Mouse (Mus musculus): ENCODE data around the gene Magoh.

Magoh gene

DNA sequence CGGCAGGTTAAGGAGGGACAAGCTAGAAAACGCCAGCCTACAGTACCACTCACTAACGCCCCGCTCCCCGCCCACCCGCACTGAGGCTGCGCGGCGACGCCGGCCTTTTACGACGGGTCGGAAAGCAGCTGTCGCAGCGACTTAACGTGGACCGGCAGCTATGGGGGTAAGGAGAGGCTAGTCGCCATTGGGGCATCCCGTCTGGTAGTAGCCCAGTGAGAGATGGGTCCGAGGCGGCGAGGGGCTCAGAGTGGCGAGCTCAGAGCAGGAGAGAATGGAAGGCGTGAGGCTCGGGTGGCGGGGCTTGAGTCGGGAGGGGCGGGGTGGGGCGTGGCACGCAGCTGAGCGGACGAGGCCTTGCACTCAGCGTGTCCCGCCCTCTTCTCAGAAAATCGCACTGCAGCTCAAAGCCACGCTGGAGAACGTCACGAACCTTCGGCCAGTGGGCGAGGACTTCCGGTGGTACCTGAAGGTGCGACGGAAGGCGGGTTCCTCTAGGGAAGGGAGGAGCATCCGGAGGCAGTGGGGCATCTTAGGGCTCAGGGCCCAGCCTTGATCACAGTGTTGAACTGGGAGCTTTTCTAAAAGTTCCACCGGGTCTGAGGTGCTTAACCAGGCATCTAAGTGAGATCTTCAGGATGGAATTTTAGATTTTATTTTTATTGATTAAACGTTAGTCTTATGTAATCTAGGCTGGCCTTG, 10.3 kb downstream of the Magoh start, which contains the start of gene 0610037L13Rik:
Gene 0610037L13Rik (plus strand): TSS at position 83 of the 702 bp plus-strand sequence.
- peak; percentile 71 for DNase-seq (ENCODE audit: low spot score)

DNA sequence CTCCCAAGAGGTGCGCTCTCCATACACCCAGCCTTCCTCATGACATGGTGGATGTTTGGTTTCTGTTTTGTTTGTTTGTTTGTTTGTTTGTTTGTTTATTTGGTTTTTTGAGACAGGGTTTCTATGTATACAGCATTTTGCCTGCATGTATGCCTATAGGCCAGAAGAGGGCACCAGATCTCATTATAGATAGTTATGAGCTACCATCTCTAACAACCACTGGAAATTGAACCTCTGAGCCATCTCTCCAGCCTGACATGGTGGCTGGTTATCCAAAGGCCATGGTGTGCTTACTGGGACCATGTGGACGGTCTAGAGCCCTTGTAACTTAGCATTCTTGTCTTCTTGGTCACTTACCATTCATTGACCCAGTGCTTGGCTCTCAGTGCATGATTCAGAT, 13.1 kb downstream of the Magoh start:
- no peak for DNase-seq (ENCODE audit: low spot score)

GRCm38 (mm10) chr4:107899211-107899927, 19.8 kb downstream of the Magoh start:
- no peak for DNase-seq (ENCODE audit: low spot score)

GRCm38 (mm10) chr4:107900206-107900605, 20.7 kb downstream of the Magoh start:
- no peak for DNase-seq (ENCODE audit: low spot score)

DNA sequence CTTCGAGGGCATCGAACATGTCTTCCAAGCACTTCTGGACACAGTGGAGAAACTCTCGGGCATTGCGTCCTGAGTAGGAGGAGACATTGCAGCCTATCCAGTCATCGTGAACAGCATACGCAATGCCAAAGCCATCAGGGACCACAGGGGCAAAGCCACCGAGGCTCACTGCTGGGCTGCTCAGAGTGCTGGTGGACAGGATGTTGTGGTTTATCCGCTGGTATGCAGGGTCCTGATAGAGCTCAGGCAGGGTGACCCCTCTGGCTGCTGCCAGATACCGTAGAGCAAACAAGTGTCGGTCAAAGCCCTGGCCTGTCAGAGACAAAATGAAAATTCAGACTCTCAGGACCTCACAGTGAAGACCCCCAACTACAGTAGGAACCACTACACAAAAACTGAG, 24.7 kb downstream of the Magoh start:
- no peak for DNase-seq (ENCODE audit: low spot score)

DNA sequence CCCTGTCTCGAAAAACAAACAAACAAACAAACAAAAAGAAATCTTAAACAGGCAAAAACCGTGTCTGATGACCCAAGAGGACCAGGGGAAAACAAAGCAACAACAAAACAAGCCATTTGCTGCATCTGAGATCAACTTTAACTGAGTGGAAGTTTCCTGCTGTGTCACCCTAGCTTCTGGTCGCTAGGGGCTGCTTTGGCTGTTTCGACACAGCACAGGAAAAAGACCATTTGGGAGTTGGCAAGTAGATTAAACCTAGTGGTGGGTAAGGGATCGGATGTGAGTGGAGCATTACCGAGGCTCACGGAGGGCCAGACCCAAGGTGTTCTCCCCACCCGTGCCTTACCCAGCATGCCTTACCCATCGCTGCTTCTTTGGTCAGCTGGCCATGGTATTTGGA, 27.0 kb downstream of the Magoh start:
- no peak for DNase-seq (ENCODE audit: low spot score)

DNA sequence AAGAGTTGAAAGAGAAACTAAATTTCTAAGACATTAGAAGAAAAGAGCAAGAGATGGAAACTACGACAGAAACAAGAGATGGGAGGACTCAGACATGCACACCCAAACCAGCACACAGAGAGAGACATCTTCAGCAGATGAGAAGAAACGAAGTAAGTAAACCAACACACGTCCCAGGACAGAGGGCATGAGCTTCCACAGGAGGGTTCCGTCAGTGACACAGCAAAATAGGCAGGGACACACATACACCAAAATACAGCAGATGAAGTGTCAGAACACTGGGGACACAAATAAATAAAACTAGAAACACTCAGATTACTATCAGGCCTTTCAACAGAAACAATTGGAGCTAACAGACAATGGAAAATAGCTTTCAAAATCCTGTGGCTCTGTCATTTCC, 30.5 kb downstream of the Magoh start:
- DNase-seq (ENCODE audit: low spot score): no peak

GRCm38 (mm10) chr4:107920336-107920735, 40.8 kb downstream of the Magoh start:
- DNase-seq (ENCODE audit: low spot score): no peak

DNA sequence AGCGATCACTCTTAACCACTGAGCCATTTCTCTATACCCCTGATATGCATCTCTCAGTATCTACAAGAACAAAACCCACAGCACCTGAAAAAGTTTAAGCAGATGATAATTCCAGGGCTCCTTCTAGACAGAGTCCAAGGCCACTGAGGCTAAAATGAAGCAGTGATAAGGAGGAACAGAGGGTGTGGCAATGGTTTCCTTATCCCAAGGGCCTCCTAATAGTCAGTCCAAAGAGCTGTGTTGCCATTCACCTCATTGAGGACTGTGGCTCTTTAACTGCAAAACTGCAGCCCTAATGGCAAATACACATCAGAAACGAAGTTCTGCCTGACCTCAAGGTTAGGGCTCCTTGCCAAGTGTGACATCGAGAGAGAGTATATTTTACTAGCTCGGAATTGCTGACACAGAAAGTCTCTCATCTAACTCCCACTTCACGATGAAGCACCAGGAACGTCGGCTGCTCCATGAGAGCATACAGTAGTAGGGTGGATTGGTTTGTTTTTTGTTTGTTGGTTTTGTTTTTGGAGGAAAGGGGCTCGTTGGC, 41.7 kb downstream of the Magoh start:
- DNase-seq (ENCODE audit: low spot score): no peak

DNA sequence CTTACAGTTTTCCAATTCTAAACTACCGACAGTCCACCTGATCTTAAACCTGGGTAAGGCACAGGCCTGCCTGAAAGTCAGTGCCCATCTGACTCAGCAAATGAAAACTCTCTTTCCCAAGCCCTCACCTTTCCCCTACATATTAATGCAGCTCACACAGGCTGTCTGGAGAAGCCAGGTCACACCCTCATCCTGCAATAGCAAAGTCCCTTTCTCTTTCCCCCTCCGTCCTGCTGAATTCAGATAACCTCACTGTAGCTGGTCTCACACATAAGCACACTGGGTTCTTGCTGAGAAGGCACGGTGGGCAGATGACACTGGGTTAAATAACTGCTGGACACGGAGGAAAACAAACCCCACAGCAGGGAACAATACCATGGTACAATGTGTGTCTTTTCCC, 42.4 kb downstream of the Magoh start:
- no peak for DNase-seq (ENCODE audit: low spot score)

- DNase-seq (ENCODE audit: low spot score): peak; percentile 79
Observed at GRCm38 (mm10) chr4:107923145-107923802, 43.7 kb downstream of the Magoh start, which contains the start of gene Cpt2. Gene Cpt2 (minus strand): TSS chr4:107923610.

DNA sequence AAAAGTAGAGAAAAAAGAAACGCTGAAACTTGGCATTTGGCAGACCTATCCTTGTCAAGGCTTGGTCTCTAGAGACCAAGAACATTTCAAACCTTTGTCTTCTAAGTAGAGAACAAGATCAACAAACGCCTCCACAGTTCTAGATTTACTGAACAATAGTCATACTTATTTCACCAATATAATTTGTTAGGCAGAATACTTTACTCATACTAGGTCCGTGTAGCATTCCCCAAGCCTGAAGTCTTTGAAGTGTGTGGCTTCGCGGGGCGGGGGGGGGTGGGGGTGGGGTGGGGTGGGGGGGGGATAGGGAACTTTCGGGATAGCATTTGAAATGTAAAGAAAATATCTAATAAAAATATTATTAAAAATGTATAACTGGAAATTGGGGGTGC, 44.2 kb downstream of the Magoh start:
- no peak for DNase-seq (ENCODE audit: low spot score)

GRCm38 (mm10) chr4:107928269-107928668, 48.7 kb downstream of the Magoh start:
- DNase-seq (ENCODE audit: low spot score): no peak

- DNase-seq (ENCODE audit: low spot score): no peak
Observed at GRCm38 (mm10) chr4:107928726-107929125, 49.2 kb downstream of the Magoh start.

- DNase-seq (ENCODE audit: low spot score): no peak
Observed at GRCm38 (mm10) chr4:107931453-107931852, 51.9 kb downstream of the Magoh start.

- DNase-seq (ENCODE audit: low spot score): no peak
Observed at GRCm38 (mm10) chr4:107933239-107933638, 53.7 kb downstream of the Magoh start.

GRCm38 (mm10) chr4:107935254-107935653, 55.7 kb downstream of the Magoh start:
- no peak for DNase-seq (ENCODE audit: low spot score)

All from urinary bladder, postnatal 10 days (tissue).